Mouse (Mus musculus): ENCODE measurements around the gene Gm20388.

Gene Gm20388

DNA sequence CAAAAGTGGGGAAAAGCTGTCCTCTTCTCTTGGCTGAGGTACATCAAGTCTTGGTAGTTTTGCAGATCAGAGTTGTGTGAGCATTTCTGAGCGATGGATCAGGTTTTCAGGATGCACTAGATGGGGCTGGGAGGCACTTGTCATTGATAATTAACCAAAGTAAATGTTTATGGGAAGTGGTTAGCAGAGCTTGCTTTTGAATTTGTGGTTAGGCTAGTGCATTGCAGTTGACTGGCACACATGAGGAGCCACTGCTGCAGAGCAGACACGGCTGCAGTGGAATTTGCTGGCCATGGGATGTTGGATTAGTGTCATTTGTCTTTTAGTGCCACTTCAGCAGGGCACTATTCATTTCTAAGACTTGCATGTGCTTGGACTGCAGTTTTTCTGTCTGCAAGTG lies 3.5 kb downstream of the Gm20388 start:
- DNase-seq (ENCODE audit: extremely low read depth, insufficient read length, low spot score) = no peak

DNA sequence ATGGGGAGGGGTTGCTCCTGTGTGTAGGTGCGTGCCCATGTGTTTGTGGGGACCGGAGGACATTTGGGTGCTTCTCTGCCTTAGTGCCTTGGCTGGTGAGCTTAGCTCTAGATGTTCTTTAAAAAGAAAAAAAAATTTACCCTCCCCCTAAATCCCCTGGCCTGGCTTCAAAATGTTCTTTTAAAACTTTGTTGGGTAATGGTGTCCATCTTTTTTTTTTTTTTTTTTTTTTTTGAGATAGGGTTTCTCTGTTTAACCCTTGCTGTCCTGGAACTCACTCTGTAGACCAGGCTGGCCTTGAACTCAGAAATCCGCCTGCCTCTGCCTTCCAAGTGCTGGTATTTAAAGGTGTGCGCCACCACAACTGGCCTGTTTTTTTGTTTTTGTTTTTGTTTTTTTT lies 4.7 kb downstream of the Gm20388 start:
- no peak for DNase-seq (ENCODE audit: extremely low read depth, insufficient read length, low spot score)

DNA sequence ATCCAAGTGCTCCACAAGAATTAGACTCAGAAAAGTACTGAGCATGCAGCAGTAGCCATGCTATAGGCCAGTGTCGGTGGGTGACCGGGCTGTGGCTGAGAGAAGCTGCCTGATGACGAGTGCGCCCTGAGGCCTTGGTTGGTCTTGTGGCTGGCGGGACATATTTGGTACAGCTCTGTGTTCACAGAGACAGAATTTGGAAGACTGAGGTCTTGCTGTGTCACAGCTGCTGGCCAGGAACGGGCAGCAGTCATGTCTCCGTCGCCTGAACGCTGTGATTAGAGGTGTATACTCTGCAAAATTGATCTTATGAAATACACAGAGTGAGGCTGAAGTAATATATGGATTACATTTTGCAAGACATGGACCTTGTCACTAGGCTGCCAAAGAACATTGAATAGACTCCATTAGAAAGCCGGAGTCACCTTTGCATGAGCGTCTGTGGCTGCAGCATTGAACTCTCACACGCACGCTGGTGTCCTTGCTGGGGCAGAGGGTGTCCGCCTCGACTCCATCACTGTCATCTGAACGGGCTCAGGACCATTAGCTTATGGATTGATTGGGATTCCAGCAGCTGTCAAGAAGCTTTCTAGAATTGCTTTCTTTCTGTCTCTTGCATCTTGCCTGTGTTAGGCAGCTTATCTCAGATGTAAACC lies 5.7 kb downstream of the Gm20388 start:
- peak; percentile 59 for DNase-seq (ENCODE audit: extremely low read depth, insufficient read length, low spot score)

DNA sequence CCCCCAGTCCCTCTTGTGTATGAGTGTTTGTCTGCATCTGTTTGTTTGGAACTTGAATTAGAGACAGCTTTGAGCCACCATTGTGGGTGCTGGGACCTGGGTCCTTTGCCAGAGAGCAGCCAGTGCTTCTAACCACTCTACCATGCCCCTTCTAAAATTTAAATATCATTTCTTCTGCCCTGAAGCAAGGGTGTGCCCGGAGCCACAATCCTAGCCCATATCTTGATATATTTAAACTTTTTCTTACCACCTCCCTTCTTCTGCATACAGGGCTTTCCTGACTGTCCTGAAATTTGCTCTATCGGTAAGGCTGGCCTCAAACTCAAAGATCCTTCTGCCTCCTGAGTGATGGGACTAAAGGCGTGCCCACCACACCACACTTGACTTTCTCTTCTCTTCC lies 6.8 kb downstream of the Gm20388 start:
- no peak for DNase-seq (ENCODE audit: extremely low read depth, insufficient read length, low spot score)

DNA sequence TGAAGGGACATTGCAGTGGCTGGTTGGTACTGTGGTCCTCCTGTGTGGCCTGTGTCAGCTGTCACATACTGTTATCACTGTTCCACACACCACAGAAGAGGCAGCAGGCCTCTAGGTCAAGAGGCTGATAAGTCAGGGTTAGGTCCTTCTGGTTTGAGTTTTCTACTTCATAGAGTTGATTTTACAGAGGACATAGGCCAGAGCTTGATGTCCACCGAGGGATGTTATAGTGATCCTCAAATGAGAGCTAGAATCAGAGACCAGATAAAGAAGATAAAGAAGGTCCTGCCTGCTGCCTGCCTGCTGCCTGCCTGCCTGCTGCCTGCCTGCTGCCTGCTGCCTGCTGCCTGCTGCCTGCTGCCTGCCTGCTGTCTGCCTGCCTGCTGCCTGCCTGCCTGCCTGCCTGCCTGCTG lies 7.5 kb downstream of the Gm20388 start:
- DNase-seq (ENCODE audit: extremely low read depth, insufficient read length, low spot score) = no peak

DNA sequence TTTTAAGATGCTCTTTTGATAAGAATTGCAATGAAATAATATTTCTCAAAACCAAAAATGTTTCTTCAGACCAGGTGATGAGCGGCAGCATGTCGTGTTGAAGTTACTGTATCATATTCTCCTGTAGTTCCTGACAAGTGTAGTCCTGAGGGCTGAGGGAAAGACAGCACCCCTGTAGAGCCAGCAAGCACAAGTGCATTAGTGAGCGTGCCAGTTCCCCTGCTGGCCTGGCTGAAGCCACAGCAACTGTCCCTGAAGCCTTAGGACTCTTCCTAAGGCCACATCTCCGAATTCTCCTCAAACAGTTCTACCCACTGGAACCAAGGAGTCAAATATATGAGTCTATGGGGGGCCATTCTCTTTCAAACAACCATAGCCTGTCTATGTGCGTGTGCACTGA lies 12.6 kb downstream of the Gm20388 start:
- DNase-seq (ENCODE audit: extremely low read depth, insufficient read length, low spot score) = no peak

DNA sequence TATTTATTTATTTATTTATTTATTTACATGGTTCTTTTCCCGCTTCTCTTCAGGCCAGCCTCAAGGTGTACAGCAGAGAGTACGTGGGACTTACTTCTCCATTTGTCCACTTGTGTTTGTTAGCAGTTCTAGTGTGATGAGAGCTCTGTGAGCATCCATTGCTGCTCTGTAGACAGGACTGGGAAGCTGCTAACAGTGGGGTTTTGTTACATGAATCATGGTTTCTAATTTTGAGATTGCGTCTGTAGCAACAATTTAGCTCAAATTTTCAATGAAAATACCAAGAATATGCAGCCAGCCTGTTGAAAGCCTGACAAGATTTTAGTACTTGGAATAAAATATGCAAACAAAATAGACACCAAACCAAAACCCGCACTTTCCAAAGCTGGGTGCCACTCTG lies 14.8 kb downstream of the Gm20388 start:
- DNase-seq (ENCODE audit: extremely low read depth, insufficient read length, low spot score) = no peak

DNA sequence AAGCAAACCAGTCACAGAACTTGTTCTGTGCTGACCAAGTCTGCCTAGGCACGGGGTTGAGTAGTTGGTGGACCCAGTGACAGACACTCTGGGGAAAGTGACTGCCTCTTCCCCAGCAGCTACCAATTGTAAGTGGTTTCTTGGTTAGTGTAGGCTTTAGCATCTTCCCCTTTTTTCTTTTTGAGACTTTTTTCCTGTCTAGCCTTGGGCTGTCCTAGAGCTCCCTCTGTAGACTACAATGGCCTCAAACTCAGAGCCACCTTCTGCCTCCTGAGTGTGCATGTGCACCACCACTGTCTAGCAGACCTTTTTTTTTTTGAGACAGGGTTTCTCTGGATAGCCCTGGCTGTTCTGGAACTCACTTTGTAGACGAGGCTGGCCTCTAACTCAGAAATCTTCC lies 15.8 kb downstream of the Gm20388 start:
- DNase-seq (ENCODE audit: extremely low read depth, insufficient read length, low spot score) = no peak

DNA sequence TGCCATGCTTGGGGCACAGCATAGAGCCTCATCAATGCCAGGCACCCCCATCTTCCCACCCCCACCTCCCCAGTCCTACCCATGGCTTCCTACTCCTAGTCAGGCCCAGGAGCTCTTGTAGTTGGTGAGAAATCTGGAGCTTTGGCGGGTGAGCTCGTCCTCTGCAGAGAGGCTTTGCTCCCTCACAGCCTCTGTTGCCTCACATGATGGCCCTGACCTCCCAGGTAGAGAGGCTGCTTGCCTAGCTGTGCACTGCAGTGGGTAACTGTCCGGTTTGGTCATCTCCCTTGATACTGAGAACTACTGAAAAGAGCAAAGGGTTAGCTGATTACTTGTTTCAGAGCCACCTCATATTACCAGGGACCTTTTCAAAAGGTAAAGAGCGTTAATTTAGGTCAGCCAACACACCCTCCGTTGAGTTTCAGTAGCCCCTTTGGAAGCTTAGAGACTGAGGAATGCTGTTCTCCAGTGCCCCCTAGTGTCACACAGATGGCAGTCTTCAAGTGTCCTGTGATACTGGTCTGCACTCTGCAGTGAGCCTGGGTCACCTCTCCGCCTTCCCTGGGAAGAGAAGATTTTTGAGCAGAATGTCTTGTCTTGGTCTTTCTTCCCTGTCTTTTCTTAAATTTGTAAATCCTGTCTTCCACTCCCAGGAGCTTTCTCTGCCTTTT lies 16.9 kb downstream of the Gm20388 start:
- no peak for DNase-seq (ENCODE audit: extremely low read depth, insufficient read length, low spot score)

DNA sequence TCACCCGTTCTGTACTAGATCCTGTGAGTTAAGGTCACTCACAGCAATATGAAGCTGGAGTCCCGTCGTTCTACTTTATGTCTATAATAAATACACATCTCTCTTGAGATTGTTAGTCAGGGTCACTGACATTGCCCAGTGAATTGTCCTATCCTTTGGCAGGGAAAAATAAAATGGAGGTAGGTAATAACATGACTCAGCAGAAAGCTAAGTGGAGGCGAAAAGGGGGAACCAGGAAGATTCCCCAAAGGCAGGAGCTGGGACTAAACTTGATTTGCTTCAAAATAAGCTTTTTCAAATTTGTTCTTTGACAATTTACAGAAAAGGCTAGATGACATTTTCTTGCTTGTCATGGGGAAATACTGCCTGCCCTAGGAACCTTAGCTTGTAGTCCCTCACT lies 20.7 kb downstream of the Gm20388 start:
- no peak for DNase-seq (ENCODE audit: extremely low read depth, insufficient read length, low spot score)

DNA sequence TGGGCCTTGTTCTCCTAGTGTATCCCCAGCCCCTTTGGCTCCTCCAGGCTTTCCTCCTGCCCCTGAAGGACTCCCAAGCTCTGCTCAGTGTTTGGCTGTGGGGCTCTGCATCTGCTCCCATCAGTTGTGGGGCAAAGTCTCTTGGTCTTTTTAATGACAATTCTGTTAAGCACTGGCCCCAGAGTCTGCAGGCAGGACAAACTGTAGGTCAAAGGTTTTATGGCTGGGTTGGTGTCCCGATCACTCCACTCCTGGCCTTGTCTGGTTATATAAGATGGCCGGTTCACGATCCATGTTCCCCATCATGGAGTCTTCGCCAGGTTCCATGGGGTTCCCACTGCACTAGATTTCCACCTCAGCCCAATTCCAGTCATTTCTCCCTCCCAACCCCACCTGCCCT lies 23.0 kb downstream of the Gm20388 start:
- DNase-seq (ENCODE audit: extremely low read depth, insufficient read length, low spot score) = no peak

DNA sequence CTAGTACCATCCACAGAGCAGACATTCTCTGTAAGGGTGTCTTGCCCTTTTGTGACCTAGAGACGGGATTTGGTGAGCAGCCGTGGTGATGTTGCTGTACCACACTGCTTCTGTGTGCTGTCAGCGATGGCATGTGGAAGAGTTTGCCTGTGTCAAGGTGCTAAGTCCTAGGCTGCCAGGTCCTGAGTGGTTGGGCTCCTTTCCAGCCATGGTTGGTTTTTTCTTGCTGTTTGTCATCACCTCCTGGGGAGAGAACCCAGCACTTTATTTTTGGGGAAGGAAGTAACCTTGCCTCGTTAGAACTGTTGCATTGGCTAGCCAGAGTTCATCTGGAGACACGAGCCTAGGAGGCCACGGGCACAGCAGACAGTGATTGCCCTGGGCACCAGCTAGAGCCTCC lies 24.9 kb downstream of the Gm20388 start:
- no peak for DNase-seq (ENCODE audit: extremely low read depth, insufficient read length, low spot score)

DNA sequence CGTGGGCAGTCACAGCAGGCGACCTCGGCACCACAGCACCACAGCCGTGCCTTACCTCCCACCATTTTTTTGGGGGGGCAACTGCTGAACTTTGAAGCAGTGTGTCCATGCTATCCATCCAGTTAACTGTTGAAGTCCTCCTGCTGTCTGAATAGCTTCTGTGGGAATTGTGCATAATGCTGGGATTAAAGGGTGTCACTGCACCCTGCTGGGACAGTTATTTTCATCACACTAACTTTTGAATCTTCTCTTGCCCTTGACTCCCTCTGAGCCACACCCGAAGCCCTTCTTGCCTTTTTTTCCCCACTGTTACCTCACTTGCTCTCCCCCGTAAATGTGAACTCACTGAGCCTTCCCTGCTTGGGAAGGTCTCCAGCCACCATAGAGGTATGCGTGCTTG lies 27.8 kb downstream of the Gm20388 start:
- DNase-seq (ENCODE audit: extremely low read depth, insufficient read length, low spot score) = no peak

DNA sequence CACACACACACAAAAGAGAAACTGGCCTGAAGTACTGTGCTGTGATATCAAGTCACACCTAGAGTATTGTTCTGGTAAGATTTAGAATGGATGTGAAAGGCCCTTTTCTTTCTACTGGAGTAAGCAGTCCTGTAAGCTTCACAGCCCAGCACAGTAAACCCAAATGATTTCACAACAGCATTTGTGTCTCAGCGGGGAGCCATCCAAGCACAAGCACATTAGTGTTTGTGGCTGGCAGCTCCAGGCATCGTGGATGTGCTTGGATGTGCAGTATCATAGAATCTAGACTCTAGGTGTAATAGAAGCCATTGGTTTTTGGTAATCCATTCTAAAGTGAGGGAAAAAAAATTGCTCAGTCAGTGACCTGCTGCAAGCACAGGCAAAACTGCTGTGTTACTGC lies 28.7 kb downstream of the Gm20388 start:
- DNase-seq (ENCODE audit: extremely low read depth, insufficient read length, low spot score) = no peak

DNA sequence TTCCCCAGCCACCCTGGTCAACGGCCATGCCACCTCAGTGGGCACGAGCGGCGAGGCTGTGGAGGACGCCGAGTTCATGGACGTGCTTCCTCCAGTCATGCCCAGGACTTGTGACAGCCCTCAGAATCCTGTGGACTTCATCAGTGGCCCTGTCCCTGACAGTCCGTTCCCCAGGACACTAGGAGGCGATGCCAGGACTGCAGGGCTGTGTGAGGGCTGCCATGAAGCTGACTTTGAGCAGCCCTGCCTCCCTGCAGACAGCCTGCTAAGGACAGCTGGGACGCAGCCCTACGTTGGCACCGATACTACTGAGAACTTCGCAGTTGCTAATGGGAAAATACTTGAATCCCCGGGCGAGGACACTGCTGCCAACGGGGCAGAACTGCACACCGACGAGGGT lies 30.8 kb downstream of the Gm20388 start:
- DNase-seq (ENCODE audit: extremely low read depth, insufficient read length, low spot score) = no peak

DNA sequence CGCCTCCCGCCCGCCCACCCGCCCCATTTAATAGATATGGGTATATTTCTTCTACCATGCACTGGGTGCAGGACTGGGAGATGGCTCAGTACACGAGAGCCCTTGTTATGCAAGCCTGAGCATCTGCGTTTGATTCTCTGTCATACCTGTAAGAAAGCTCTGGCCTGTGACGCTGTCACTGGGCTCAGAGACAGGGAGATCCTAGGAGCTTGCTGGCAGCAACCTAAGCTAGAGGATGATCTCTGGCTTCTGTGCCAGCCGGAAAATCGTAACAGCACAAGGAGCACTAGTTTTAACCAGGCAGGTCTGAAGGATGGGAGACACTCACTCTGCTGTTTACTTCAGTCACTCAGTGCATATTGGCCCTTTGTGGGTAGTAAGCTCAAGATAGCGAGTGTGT lies 33.0 kb downstream of the Gm20388 start:
- DNase-seq (ENCODE audit: extremely low read depth, insufficient read length, low spot score) = no peak

DNA sequence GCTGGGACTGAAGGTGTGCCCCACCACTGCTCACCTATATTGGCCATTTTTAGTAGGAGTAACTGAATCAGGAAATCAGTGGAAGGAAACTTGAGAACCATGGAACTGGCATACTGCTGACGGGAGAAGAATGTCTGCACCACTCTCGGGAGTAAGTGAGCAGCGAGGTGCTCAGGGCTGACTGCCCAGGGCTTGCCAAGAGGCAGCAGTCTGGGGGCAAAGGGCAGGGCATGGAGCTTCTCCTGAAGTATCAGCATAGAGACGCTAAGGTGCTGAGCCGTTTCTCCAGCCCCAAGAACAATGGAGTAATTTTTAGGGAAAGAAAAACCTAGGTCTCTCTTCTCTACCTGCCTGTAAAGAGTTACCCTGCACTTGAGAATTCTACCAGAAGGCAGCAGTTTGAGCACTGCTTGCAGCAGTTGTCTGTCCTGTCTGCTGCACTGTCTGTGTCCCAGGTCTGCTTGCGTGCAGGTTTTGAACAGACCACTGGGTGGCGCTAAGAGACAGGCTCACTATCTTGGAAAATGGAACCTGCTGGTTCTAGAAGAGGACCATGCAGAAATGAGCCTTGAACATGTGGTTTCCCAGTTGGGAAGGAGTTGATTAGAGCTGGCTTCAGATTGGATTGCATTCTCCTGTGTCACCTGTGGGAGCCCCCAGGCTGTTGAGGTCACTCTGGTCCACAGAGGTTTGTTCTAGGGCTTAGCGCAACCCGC lies 33.6 kb downstream of the Gm20388 start:
- DNase-seq (ENCODE audit: extremely low read depth, insufficient read length, low spot score) = no peak

DNA sequence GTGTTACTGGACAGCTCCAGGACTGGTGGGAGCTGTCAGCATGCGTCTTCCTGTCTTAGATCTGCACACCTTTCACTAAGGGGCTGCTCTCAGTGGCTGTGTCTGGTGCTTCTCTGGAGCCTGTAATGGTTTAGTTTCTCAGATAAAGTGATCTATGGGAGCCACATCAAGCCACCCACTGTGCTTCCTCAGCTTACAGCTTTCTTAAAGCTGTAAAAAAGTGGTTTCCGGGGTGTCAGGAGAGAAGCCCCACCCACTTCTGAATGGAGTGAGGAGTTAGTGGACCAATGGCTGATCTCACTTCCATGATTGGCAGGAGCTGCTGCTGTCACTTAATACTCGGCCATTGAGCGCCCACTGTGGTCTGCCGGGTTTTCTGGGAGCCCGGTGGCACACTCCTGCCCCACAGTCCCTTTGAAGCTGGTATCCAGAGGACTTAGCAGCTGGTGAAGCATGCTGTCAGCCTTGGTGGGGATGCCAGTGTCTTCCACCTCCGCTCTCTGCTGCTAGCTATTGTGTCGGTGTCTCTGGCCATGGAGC lies 35.8 kb downstream of the Gm20388 start:
- no peak for DNase-seq (ENCODE audit: extremely low read depth, insufficient read length, low spot score)

DNA sequence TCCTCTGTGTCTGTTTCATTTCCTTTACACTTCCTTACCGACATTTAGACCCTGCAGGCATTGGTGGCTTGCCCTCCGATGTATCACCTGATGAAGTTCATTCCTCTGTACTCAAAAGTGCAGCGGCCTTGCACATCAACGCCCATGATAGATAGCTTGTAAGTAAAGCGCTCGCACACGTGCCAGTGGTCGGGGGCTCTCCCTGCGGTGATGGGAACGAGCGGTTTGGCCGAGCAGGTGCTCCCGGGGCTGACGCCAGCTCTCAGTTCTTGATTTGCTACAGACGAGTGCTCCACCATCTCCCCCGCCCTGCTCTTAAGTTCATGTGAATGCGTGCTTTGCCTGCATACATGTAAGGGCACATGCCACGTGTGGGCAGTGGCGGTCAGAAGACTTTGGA lies 37.0 kb downstream of the Gm20388 start:
- no peak for DNase-seq (ENCODE audit: extremely low read depth, insufficient read length, low spot score)

DNA sequence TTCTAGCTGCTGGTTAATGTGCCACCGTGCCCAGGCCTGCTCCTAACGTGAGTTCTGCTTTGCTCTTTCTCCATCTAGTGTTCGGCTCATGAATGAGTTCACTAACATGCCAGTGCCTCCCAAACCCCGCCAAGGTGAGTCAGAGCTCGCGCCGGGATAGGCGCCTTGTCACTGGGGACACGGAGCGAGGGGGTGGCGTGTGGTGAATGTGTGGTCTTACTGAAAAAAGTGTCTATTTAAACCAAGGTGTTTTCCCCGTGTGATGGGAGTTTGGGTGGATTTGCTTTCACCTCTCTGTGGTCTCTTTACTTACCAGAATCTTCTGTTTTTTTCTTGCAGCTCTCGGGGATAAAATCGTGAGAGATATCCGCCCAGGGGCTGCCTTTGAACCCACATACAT lies 37.7 kb downstream of the Gm20388 start:
- no peak for DNase-seq (ENCODE audit: extremely low read depth, insufficient read length, low spot score)

DNA sequence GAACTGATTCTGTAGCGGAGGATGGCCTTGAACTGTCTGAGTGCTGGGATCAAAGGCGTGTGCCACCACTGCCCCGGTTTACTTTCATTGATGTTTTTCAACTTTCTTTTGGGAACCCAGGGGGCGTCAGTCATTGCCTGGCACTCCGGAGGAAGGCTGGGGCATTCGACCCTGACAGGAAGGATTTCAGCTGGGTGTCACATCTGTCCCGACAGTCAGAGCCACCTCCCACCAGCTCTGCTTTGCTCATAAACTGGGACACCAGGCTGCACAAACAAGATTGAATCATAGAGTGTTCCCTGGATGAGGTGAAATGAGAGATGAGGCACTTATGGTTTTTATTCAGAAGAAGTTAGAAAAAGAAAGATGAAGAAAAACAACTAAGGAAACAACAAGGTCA lies 41.6 kb downstream of the Gm20388 start:
- no peak for DNase-seq (ENCODE audit: extremely low read depth, insufficient read length, low spot score)

DNA sequence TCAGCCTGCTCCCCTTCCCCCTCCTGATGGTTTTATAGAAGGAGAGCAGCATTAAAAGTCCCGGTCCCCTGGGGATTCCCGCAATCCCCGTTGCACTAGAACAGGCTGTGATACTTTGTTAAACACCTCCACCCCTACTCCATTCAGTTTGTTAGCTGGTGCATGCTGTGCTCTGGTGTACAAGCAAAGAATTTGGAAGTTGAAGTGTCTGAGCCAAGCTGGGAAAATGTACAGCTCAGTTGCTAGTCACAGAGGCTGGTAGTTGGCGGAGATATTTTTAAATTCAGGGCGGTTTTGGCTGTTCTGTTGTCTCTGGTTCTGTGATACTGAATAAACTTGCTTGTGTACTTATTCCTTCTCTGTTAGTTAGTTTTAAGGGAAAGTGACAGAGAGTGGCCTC lies 42.1 kb downstream of the Gm20388 start:
- DNase-seq (ENCODE audit: extremely low read depth, insufficient read length, low spot score) = no peak

Data from 3134 (cell line).